Mouse (Mus musculus) cerebellum, postnatal 14 days (tissue): ENCODE results near the gene Dzip1.

ENCODE experiments used
- DNase-seq, 2 experiments: peaks; one replicate each; pipeline ENCODE4 v3.0.0; 2021; ENCODE audit warnings: mixed read lengths in 2 of 2

Gene Dzip1

GRCm38 (mm10) chr14:118831597-118831996 is 93.7 kb downstream of the Dzip1 start:
- no peak for DNase-seq

GRCm38 (mm10) chr14:118829331-118830095 is 95.7 kb downstream of the Dzip1 start:
- DNase-seq, result no peak

- no peak for DNase-seq
Observed at GRCm38 (mm10) chr14:118827283-118827904, 97.9 kb downstream of the Dzip1 start.

- DNase-seq, result no peak
Observed at GRCm38 (mm10) chr14:118826346-118826745, 98.9 kb downstream of the Dzip1 start.
